Mouse (Mus musculus): ENCODE measurements around the gene Pi4kb. TPM values are rescaled to one million over a fixed set of nuclear protein-coding genes. Genes with fewer than 3 reads are reported as not detected.

Pi4kb gene
- polyA plus RNA-seq, 1 experiment from 2014 or later: 22.1 TPM

DNA sequence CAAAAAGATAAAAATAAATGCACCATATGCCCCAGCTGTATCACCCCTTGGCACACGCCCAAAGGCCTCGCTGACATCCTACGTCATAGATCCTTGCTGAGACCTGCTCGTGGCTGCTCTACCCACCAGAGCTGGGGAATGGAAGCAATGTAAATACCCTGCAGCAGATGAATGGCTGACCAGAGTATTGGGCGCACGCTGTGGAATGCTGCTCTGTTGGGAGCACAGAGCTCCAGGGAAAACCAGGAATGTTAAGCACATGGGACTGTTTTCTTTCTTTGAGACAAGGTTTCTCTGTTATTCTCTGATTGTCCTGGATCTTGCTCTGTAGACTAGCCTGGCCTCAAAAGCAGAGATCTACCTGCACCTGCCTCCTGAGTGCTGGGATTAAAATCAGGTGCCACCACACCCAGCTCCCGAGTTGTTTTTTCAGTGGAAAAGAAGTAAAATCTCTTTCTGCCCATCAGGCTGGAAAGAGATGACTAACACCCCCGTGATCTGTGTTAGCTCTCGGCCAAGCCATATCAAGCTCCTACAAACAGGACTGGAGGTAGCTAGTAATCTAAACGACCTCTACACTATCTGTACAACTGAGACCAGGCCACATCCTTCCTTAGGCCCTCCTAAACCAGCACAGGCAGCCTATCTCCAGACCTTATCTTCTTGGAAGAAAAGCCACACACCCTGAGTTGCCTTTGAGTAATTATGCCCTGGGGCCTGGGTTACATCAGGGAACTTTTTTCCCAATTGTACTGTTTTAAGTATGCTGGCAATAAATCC lies 80.1 kb downstream of the Pi4kb start:
- H3K9me3 ChIP-seq (ENCODE audit: control insufficient read depth, low read length): no peaks in the 10 kb centered on the region
- ATAC-seq: no peak
- H3K27ac ChIP-seq (ENCODE audit: low read depth, low read length): no peak overlapping the region
- H3K27me3 ChIP-seq (replicated peaks; ENCODE audit: control insufficient read depth, insufficient read depth, low read length): no peaks in the 10 kb centered on the region
- H3K4me3 ChIP-seq (ENCODE audit: low read length): no peak overlapping the region
- H3K36me3 ChIP-seq (ENCODE audit: control insufficient read depth, insufficient read depth, low read length): peaks cover 14% of the 10 kb centered on the region
- no peak overlapping the region for H3K4me2 ChIP-seq (ENCODE audit: low read length)
- no peak overlapping the region for H3K9ac ChIP-seq (ENCODE audit: low read depth, low read length)
- no peaks in the 10 kb centered on the region for H3K4me1 ChIP-seq (ENCODE audit: control insufficient read depth, insufficient read depth, low read depth, low read length)
- 55% methylated on average over 10 of the region's 10 CpGs for WGBS

DNA sequence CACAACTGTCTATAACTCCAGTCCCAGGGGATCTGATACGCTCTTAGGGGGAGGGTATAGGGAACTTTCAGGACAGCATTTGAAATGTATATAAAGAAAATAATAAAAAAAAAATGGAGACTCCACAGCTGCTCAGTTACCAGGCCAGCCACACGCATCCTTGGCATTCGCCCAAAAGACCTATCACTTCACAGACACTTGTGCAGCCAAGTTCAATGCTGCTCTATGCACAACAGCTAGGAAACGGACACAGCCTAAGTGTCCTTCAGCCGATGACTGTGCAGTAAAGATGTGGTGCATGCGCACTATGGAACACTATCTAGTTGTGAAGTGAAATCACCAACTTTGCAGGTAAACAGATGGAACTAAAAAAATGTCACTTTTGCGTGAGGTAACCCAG lies 81.7 kb downstream of the Pi4kb start:
- Histone ChIP-seq H3K4me1 (ENCODE audit: control insufficient read depth, insufficient read depth, low read depth, low read length) (no peaks in the 10 kb centered on the region), H3K4me3 (ENCODE audit: low read length) (no peak overlapping the region), H3K27me3 (replicated peaks; ENCODE audit: control insufficient read depth, insufficient read depth, low read length) (no peaks in the 10 kb centered on the region), H3K9ac (ENCODE audit: low read depth, low read length) (no peak overlapping the region), H3K27ac (ENCODE audit: low read depth, low read length) (no peak overlapping the region), H3K4me2 (ENCODE audit: low read length) (no peak overlapping the region), H3K36me3 (ENCODE audit: control insufficient read depth, insufficient read depth, low read length) (peaks cover 27% of the 10 kb centered on the region), H3K9me3 (ENCODE audit: control insufficient read depth, low read length) (no peaks in the 10 kb centered on the region)
- WGBS: 90% methylated on average over 7 of the region's 7 CpGs
- ATAC-seq: no peak

Small RNA genes lying within 50 kb of the gene (microRNA-seq; reads per million reads assigned to microRNA genes)
- gene Mir7013: 0.62 reads per million

Other genes starting within 250 kb of the Pi4kb start
- gene Cgn, start 188.2 kb upstream of the Pi4kb start, polyA plus RNA-seq (2015; fragmentation: Nextera tagmentation; extraction: Ambion mirVana): 14.4 and 15.4 TPM in 2 replicates
- 16.4 and 17.3 TPM in 2 replicates for gene Pogz, start 137.2 kb upstream of the Pi4kb start, polyA plus RNA-seq (2015; fragmentation: Nextera tagmentation; extraction: Ambion mirVana)
- 358 and 373 TPM in 2 replicates for gene Psmb4, start 87.8 kb upstream of the Pi4kb start, polyA plus RNA-seq (2015; fragmentation: Nextera tagmentation; extraction: Ambion mirVana)
- gene Selenbp1, start 41.7 kb upstream of the Pi4kb start, polyA plus RNA-seq (2015; fragmentation: Nextera tagmentation; extraction: Ambion mirVana): 18.1 and 23.5 TPM in 2 replicates
- gene Rfx5, start 20.7 kb upstream of the Pi4kb start, polyA plus RNA-seq (2015; fragmentation: Nextera tagmentation; extraction: Ambion mirVana): 6.1 and 7.1 TPM in 2 replicates
- 15.9 and 22.0 TPM in 2 replicates for gene Zfp687, start 40.7 kb downstream of the Pi4kb start, polyA plus RNA-seq (2015; fragmentation: Nextera tagmentation; extraction: Ambion mirVana)
- 267 and 288 TPM in 2 replicates for gene Psmd4, start 67.9 kb downstream of the Pi4kb start, polyA plus RNA-seq (2015; fragmentation: Nextera tagmentation; extraction: Ambion mirVana)
- gene Pip5k1a, start 132.2 kb downstream of the Pi4kb start, polyA plus RNA-seq (2015; fragmentation: Nextera tagmentation; extraction: Ambion mirVana): 13.8 and 14.5 TPM in 2 replicates
- gene Vps72, start 136.3 kb downstream of the Pi4kb start, polyA plus RNA-seq (2015; fragmentation: Nextera tagmentation; extraction: Ambion mirVana): 142 and 158 TPM in 2 replicates
- gene Tmod4, start 149.7 kb downstream of the Pi4kb start, polyA plus RNA-seq (2015; fragmentation: Nextera tagmentation; extraction: Ambion mirVana): 0.98 and 1.7 TPM in 2 replicates
- 83.2 and 83.6 TPM in 2 replicates for gene Scnm1, start 159.3 kb downstream of the Pi4kb start, polyA plus RNA-seq (2015; fragmentation: Nextera tagmentation; extraction: Ambion mirVana)
- gene Lysmd1, start 159.4 kb downstream of the Pi4kb start, polyA plus RNA-seq (2015; fragmentation: Nextera tagmentation; extraction: Ambion mirVana): 51.9 and 52.3 TPM in 2 replicates
- 3.0 and 3.3 TPM in 2 replicates for gene Tnfaip8l2, start 167.6 kb downstream of the Pi4kb start, polyA plus RNA-seq (2015; fragmentation: Nextera tagmentation; extraction: Ambion mirVana)
- gene Sema6c, start 185.7 kb downstream of the Pi4kb start, polyA plus RNA-seq (2015; fragmentation: Nextera tagmentation; extraction: Ambion mirVana): 15.2 and 21.8 TPM in 2 replicates
- gene Gabpb2, start 243.2 kb downstream of the Pi4kb start, polyA plus RNA-seq (2015; fragmentation: Nextera tagmentation; extraction: Ambion mirVana): 2.4 and 3.0 TPM in 2 replicates

All from hindbrain, embryonic 16.5 days (tissue).